Mouse (Mus musculus) yolk sac, embryonic 10.5 days (tissue): Measurements from ENCODE around the gene Casz1.

Experiments
- DNase-seq: peaks from one replicate; pipeline ENCODE4 v3.0.0-alpha.2; 2017; ENCODE audit warnings: low spot score

Casz1 gene

DNA sequence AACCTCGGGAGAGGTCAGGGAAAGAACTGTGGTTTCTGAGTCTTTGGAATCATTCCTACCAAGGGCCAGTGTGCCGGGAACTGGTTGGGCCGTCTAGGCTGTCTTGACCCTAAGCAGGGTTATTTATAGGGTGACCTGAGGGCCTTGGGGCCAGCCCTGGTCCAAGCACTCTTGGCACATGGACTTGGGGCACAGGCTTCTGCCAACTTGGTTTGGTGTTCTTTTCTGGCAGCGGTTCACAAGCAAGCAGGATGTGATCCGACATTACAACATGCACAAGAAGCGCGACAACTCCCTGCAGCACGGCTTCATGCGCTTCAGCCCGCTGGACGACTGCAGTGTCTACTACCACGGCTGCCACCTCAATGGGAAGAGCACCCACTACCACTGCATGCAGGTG lies 132.5 kb downstream of the Casz1 start:
- DNase-seq = no peak

- DNase-seq = no peak
These were observed 134.3 kb downstream of the Casz1 start for GRCm38 (mm10) chr4:148938546-148938945.

DNA sequence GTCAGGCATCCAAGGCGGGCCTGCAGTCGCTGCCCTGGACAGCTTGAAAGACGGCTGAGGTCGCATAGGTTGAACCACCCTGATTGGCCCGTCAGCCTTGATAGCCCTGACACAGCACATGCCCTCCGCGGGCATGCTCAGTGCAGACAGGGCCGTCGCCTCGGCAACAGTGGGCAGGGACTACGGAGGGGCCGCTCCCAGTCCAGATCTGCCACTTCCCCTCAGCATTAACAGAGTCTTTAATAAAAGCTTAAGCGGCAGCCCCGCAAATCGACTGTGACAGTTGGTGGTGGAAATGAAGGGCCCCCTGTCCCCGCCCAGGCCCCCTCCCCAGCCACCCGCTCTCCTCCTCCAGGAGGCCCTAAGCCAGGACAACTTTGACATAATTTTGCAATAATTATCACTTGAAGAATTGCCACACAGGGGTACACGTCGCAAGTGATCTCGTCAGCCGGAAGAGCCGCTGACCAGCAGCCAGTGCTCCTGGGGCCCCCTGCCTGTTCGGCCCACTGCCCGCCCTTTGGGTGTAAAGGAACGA lies 136.5 kb downstream of the Casz1 start:
- DNase-seq = peak; percentile 66

- DNase-seq = no peak
These were observed 137.1 kb downstream of the Casz1 start for GRCm38 (mm10) chr4:148941321-148941720.

DNA sequence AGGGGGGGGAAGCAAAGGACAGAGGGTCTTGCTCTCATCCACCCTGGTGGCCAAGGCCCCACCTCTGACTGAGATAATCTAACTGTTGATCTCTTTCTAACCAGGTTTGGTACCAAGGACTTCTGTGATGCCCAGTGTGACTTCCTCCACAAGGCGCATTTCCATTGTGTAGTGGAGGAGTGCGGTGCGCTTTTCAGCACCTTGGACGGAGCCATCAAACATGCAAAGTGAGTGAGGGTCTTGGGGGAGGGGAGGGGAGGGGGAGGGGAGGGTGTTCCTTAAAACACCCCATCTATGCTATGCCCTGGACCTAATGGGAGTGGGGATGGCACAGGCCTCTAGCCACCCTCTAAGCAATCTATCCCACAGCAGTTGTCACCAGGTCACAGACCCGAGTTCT lies 138.9 kb downstream of the Casz1 start:
- no peak for DNase-seq

- no peak for DNase-seq
These were observed 141.2 kb downstream of the Casz1 start for GRCm38 (mm10) chr4:148945476-148945881.

DNA sequence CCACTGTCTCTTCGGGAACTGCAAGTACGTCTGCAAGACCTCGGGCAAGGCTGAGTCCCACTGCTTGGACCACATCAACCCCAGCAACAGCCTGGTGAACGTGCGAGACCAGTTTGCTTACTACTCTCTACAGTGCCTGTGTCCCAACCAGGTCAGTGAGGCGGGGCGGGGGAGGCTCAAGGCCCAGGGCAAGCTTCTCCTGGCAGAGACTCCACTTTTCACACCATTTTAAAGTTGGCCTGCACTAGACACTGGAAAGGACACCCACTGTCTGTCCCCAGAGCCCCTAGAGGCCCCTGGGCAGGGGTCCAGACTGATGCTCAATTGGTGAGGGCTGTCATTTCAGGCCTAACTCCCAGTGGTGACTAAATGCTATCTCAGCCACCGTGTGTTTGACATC lies 141.8 kb downstream of the Casz1 start:
- no peak for DNase-seq

- peak; percentile 34 for DNase-seq
These were observed 143.7 kb downstream of the Casz1 start for GRCm38 (mm10) chr4:148947833-148948388.

DNA sequence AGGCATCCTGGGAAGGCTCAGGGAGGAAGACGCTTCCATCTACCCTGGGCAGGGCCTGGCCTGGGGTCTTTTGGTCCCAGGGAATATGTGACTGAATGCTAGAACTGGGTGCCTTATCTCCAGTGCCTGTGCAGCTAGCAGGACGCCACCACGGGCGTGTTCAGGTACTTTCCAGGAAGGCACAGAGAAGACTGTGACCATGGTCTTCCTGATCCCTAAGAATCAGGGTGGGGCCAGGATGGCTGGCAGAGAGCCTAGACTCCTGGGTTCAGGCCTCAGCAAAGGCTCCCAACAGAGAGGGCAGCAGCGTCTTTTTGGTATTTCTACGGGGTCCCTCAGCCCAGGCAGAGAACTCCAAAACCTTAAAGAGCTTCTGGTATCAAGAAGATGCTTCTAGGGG lies 146.3 kb downstream of the Casz1 start:
- no peak for DNase-seq

DNA sequence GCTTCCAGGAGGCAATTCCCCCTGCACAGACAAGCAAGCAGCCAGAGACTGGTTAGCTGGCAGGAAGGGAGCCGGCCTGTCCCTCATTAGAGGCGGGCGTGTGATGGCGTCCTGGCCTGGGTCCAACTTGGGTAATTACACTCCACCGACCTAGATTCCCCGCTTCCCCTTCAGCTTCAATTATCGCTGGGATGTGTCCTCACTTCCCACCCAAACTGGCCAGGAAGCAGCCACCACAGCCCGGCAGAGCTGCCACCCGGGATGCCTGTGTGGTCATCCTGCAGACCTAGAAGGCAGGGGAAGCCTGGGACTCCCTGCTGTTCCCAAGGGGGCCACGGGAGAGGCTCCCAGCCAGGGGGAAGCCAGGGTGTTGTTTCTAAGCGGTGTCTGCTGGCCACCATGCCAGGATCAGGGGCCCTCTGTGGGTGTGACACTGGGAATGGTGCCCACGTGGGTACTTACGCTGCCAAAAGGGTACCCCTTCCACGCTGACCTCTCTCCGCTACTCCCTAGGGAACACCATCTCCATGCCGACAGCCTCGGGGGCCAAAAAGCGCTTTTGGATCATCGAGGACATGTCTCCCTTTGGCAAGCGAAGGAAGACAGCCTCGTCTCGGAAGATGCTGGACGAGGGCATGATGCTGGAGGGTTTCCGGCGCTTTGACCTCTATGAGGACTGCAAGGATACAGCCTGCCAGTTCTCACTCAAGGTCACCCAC lies 146.9 kb downstream of the Casz1 start:
- DNase-seq = no peak

- no peak for DNase-seq
These were observed 147.6 kb downstream of the Casz1 start for GRCm38 (mm10) chr4:148951821-148952291.

DNA sequence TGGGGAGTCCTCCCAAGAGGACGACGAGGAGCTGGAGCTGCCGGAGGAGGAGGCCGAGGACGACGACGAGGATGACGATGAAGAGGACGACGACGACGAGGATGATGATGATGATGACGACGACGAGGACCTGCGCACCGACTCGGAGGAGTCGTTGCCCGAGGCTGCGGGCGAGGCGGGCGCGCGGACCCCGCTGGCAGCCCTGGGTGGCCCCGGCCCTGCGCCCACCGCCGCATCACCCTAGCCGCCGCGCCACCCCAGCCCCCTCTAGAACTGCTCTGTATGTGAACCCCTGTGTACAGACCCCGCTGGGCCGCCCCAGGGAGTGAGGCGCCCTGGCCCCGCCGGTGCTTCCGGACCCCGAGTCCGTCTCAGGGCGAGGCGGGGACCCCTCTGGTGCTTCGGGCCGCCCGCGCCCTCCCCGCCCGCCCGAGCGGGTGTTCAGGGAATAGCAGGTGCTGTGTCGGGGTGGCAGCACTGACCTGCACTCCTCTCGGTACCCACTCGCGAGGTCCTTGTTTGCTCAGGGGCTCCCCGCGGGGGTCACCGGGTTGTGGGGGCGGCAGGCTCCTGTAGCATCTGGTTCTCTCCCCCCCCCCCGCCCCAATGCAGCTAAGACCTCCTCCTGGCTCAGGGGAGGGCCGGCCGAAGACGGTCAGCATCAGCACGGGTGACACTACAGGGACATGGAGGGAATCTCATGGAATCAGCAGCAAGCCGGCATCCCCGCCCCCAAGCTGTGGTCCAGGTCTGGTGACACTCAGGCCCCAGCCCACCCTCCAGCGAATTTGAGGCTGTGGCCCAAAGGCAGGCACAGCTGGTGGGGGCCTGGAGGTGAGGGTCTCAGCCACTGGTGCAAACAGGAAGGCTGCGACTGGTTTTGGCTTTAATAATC lies 148.3 kb downstream of the Casz1 start:
- no peak for DNase-seq

DNA sequence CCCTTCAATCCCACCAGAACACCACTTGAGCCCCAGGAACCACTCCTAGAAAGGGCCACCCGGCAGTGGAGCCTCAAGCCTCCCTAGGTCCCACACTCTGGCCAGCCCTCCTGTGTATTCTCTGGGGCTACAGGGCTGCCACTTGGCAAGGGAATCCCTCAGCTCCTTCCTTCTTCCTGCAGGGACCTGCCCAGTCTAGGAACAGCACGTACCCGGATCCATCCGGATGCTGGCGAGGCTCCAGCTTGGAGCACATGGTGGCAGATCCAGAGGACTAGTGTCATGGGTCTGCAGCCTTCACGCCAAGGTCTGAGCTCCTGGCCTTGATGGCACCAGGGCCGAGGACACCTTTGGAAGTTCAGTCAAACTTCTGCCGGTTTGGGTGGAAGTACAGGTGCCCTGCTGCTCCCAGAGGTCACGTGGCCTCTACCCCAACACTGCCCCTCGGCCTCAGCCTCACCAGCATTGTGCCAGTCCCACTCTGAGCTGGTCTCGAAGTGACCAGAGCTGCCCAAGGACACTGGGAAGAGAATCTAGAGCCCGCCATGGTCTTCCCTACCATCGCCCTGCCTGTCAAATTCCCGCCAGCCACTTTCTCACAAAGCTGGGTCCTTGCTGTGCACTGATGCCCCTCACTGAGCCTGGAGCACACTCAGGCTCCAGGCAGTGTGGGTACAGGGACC lies 151.0 kb downstream of the Casz1 start:
- no peak for DNase-seq

DNA sequence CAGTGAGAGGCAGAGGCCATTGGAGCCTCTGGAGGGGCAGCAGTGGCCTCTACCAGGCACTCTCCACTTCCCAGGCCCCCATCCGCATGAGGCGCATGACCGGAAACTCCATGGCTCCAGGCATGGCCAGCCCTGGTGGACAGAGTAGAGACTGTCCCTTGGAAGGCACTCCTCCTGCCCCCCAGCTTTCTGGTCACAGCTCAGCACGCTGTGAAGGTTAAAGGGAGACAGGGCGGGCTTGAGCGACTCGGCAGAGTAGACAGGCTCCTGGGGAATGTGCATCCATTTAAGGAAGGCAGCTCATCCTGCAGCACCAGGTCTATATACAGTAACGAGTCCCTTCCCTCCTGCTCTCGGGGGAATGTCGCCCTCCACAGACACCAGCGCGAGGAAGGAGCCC lies 155.8 kb downstream of the Casz1 start:
- DNase-seq = no peak

GRCm38 (mm10) chr4:148961081-148961480 lies 156.9 kb downstream of the Casz1 start:
- DNase-seq = no peak

DNA sequence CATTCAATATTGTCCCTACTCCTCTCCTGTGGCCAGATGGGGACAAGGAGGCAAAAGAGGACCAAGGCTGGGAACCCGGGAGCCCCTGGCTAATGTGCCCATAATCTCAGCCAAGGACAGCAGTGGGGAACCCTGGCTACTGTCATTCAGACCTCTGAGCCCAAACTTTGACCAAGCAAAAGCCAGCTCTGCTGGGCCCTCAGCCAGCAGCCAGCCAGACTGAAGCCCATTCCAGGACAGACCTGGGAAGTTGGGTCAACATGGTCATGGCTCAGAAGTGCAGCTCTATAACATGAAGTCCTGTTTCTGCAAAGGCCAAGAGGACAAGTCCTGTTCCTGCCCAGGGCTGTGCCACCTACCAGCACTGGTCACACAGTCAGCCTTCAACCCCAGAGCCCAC lies 157.9 kb downstream of the Casz1 start:
- no peak for DNase-seq

DNA sequence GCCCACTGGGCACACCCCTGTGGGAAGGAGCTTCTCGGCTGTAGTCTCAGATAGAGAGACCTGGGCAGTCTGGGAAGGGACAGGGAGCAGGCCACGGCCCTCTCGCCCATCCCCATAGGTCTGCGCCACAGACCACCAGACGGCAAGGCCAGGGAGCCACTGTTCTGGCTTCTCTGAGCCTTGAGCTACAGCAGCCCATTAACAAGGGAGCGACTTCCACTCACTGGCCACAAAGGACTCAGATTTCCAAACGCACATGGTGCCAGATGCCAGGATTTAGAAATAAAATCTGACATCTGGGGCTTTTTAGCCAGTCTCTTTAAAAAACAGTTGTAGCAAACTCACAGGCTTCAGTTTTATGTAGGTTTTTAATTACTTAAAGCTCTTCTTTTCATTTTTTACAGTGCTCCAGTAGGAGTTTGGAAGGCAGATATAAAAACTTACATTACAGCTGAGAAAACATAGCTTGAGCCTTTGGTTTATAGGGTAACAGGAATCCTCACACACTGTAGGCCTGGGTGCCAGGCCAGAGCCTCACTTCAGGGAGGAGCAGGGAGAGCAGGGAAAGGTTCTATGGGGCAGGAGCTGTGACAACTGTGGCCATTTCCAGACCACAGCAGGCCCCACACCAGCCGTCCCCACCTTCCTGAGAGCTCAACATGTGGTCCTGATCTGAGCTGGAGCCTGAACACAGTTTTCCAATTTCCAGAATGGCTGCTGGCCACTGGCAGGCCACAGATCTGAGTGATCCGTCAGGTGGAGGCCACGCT lies 160.5 kb downstream of the Casz1 start:
- DNase-seq = no peak

DNA sequence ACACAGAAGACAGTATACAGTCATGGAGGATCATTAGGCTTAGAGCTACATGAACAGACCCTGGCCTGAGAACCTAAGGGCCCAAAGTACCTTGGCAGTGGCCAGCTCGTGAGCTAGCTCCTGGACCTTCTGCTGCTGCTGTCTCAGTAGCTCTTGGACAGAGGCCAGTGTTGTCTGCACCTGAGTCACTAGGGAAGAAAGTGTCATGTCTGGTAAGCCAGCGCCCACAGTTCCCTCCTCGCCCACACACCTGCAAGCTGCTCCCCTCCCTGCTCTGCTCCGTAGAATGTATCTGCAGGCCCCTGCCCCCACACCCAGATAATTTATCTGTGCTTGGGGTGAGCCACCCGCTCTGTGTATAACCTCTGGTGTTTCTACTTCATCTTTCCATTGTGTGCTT lies 161.9 kb downstream of the Casz1 start:
- DNase-seq = no peak

DNA sequence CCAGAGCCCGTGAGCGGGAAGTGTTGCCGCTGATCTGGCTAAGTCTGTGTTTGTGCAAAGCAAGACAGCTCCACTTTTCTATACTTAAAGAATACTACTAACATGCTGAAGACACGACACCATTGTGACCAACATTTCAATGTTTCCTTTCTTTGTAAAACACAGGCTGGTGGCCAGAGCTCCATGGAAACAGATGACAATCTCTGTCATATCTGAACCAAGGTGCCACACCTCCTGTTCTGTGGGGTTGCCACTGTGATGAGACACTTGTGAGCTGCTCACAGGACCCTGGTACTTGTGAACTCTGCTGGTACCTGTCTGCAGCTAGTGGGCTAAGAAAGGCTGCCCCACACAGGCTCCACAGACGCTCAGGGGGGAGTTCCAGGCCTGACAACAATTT lies 164.6 kb downstream of the Casz1 start:
- DNase-seq = no peak

DNA sequence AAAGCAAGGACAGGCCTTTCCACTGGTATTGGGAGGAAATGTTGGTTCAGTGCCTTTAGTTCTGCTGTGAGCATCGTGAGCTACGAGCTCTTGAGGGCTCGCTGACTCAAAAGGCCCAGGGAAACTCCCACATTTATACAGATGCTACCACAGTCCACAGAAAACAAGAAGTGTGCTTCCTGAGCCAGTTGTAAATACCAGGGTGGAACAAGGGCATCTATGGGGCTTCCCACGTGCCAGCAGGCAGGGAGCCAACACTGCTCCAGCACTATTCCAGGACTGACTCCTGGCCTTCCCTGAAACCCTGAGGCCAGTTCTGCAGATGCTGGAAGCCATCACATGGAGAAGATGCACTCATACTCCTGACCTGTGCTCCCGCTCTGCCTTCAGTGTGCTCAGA lies 165.4 kb downstream of the Casz1 start:
- no peak for DNase-seq

GRCm38 (mm10) chr4:148970742-148971141 lies 166.5 kb downstream of the Casz1 start:
- peak; percentile 70 for DNase-seq
